Mouse (Mus musculus) MEL (cell line): ENCODE results near the gene Gm26920. TPM values are rescaled to one million over a fixed set of nuclear protein-coding genes. Genes with fewer than 3 reads are reported as not detected.

Experiments
- DNase-seq: peaks from one replicate; pipeline ENCODE4 v3.0.0; 2011; ENCODE audit warnings: low read depth, low spot score
- H3K27ac ChIP-seq: 2 replicates; pipeline ENCODE4 v1.5.1; 2012; ENCODE audit warnings: low read depth, mild to moderate bottlenecking, control low read depth, low read length, moderate library complexity; ENCODE audit not compliant: control insufficient read depth
- H3K27me3 ChIP-seq, 2 experiments: fragments of 150-350 bp in 1 of 2; sonication (generic) in 1 of 2; 2 replicates each; pipeline ENCODE4 v1.6.1; 2012; ENCODE audit warnings: low read length in 2 of 2, mild to moderate bottlenecking in 2 of 2, improper control_type of control experiment in 1 of 2, moderate library complexity in 1 of 2; ENCODE audit not compliant: insufficient read depth in 2 of 2, control insufficient read depth in 1 of 2
- H3K36me3 ChIP-seq, 2 experiments: 2 replicates each; pipeline ENCODE4 v1.6.1; 2012 to 2014; ENCODE audit warnings: low read length in 2 of 2, improper control_type of control experiment in 1 of 2, inconsistent platforms in 1 of 2, mild to moderate bottlenecking in 1 of 2; ENCODE audit not compliant: insufficient read depth in 2 of 2, control insufficient read depth in 1 of 2
- H3K4me1 ChIP-seq, 2 experiments: fragments of 150-350 bp in 1 of 2; sonication (generic) in 1 of 2; 2 replicates each; pipeline ENCODE4 v1.6.1; 2012; ENCODE audit warnings: low read length in 2 of 2, improper control_type of control experiment in 1 of 2, mild to moderate bottlenecking in 1 of 2; ENCODE audit not compliant: insufficient read depth in 2 of 2, control insufficient read depth in 1 of 2
- H3K4me3 ChIP-seq, 2 experiments: fragments of 150-350 bp in 1 of 2; sonication (generic) in 1 of 2; 2 replicates each; pipeline ENCODE4 v1.5.1; 2012; ENCODE audit warnings: low read depth in 2 of 2, low read length in 2 of 2, mild to moderate bottlenecking in 2 of 2, moderate library complexity in 2 of 2, control low read depth in 1 of 2, improper control_type of control experiment in 1 of 2; ENCODE audit not compliant: control insufficient read depth in 1 of 2, insufficient read depth in 1 of 2
- H3K79me2 ChIP-seq: 2 replicates; pipeline ENCODE4 v1.6.1; 2012; ENCODE audit warnings: mild to moderate bottlenecking, low read length, moderate library complexity; ENCODE audit not compliant: control insufficient read depth, poor library complexity, insufficient read depth
- H3K9ac ChIP-seq: 2 replicates; pipeline ENCODE4 v1.6.1; 2012; ENCODE audit warnings: low read depth, mild to moderate bottlenecking, control low read depth, low read length, moderate library complexity; ENCODE audit not compliant: control insufficient read depth, poor library complexity, severe bottlenecking
- H3K9me3 ChIP-seq: fragments of 150-350 bp; sonication (generic); replicated peaks from 2 replicates; pipeline ENCODE4 v1.6.1; 2012; ENCODE audit warnings: mild to moderate bottlenecking, low read length, improper control_type of control experiment, moderate library complexity; ENCODE audit not compliant: insufficient read depth
- BHLHE40 ChIP-seq: IDR thresholded peaks from 2 replicates; pipeline ENCODE4 v1.6.1; 2012; ENCODE audit warnings: low read depth, mild to moderate bottlenecking, inconsistent platforms, low read length, improper control_type of control experiment, borderline replicate concordance
- CHD2 ChIP-seq: IDR thresholded peaks from 2 replicates; pipeline ENCODE4 v1.6.1; 2011; ENCODE audit warnings: low read length, improper control_type of control experiment
- CTCF ChIP-seq, 3 experiments: IDR thresholded peaks in 2 of 3; conservative IDR thresholded peaks in 1 of 3; 2 replicates each; pipeline ENCODE4 v1.5.1; 2011 to 2012; ENCODE audit warnings: low read length in 3 of 3, low read depth in 2 of 3, mild to moderate bottlenecking in 2 of 3, improper control_type of control experiment in 1 of 3, inconsistent platforms in 1 of 3, mixed read lengths in 1 of 3, moderate library complexity in 1 of 3; ENCODE audit not compliant: control insufficient read depth in 1 of 3, insufficient read depth in 1 of 3, poor library complexity in 1 of 3, severe bottlenecking in 1 of 3
- E2F4 ChIP-seq: IDR thresholded peaks from 2 replicates; pipeline ENCODE4 v1.6.1; 2011; ENCODE audit warnings: low read depth, low read length, improper control_type of control experiment, borderline replicate concordance
- ELF1 ChIP-seq: IDR thresholded peaks from 2 replicates; pipeline ENCODE4 v1.6.1; 2014; ENCODE audit warnings: low read depth, mild to moderate bottlenecking, inconsistent platforms, low read length, improper control_type of control experiment, moderate library complexity
- EP300 ChIP-seq, 2 experiments: IDR thresholded peaks; 2 replicates each; pipeline ENCODE4 v1.6.1; 2011; ENCODE audit warnings: improper control_type of control experiment in 2 of 2, low read length in 2 of 2, low read depth in 1 of 2, mild to moderate bottlenecking in 1 of 2
- ETS1 ChIP-seq: IDR thresholded peaks from 2 replicates; pipeline ENCODE4 v1.6.1; 2012; ENCODE audit warnings: low read depth, mild to moderate bottlenecking, inconsistent platforms, low read length, improper control_type of control experiment, moderate library complexity
- GABPA ChIP-seq: IDR thresholded peaks from 2 replicates; pipeline ENCODE4 v1.6.1; 2012; ENCODE audit warnings: low read depth, mild to moderate bottlenecking, inconsistent platforms, low read length, improper control_type of control experiment, moderate library complexity
- GATA1 ChIP-seq: IDR thresholded peaks from 2 replicates; pipeline ENCODE4 v1.6.1; 2011; ENCODE audit warnings: low read depth, low read length, improper control_type of control experiment
- HCFC1 ChIP-seq: IDR thresholded peaks from 2 replicates; pipeline ENCODE4 v1.6.1; 2012; ENCODE audit warnings: low read depth, mild to moderate bottlenecking, inconsistent platforms, low read length, improper control_type of control experiment, moderate library complexity
- JUND ChIP-seq: IDR thresholded peaks from 2 replicates; pipeline ENCODE4 v1.6.1; 2011; ENCODE audit warnings: low read depth, mild to moderate bottlenecking, improper control_type of control experiment, low read length
- KAT2A ChIP-seq: conservative IDR thresholded peaks from 2 replicates; pipeline ENCODE4 v1.6.1; 2012; ENCODE audit warnings: low read depth, low read length, improper control_type of control experiment, inconsistent platforms
- MAFK ChIP-seq: IDR thresholded peaks from 2 replicates; pipeline ENCODE4 v1.6.1; 2011; ENCODE audit warnings: low read depth, mild to moderate bottlenecking, low read length, improper control_type of control experiment, borderline replicate concordance
- MAX ChIP-seq: IDR thresholded peaks from 2 replicates; pipeline ENCODE4 v1.6.1; 2011; ENCODE audit warnings: low read length, improper control_type of control experiment
- MAZ ChIP-seq: IDR thresholded peaks from 2 replicates; pipeline ENCODE4 v1.6.1; 2012; ENCODE audit warnings: low read depth, mild to moderate bottlenecking, inconsistent platforms, low read length, improper control_type of control experiment
- MEF2A ChIP-seq: IDR thresholded peaks from 2 replicates; pipeline ENCODE4 v1.6.1; 2014; ENCODE audit warnings: low read depth, mild to moderate bottlenecking, inconsistent platforms, low read length, improper control_type of control experiment; ENCODE audit not compliant: poor library complexity, insufficient replicate concordance, severe bottlenecking; ENCODE audit errors: extremely low read depth
- MXI1 ChIP-seq: IDR thresholded peaks from 2 replicates; pipeline ENCODE4 v1.6.1; 2011; ENCODE audit warnings: mild to moderate bottlenecking, low read depth, low read length, improper control_type of control experiment
- MYB ChIP-seq: IDR thresholded peaks from 2 replicates; pipeline ENCODE4 v1.6.1; 2011; ENCODE audit warnings: mild to moderate bottlenecking, low read depth, low read length, improper control_type of control experiment
- MYC ChIP-seq: IDR thresholded peaks from 2 replicates; pipeline ENCODE4 v1.6.1; 2011; ENCODE audit warnings: low read depth, mild to moderate bottlenecking, low read length, improper control_type of control experiment, moderate library complexity
- NELFE ChIP-seq: IDR thresholded peaks from 2 replicates; pipeline ENCODE4 v1.6.1; 2011; ENCODE audit warnings: low read depth, low read length, improper control_type of control experiment
- NRF1 ChIP-seq: IDR thresholded peaks from 2 replicates; pipeline ENCODE4 v1.6.1; 2014; ENCODE audit warnings: low read depth, mild to moderate bottlenecking, inconsistent platforms, low read length, improper control_type of control experiment, moderate library complexity; ENCODE audit not compliant: poor library complexity, insufficient read depth, severe bottlenecking
- POLR2A ChIP-seq, 2 experiments: IDR thresholded peaks; 2 replicates each; pipeline ENCODE4 v1.6.1; 2011 to 2012; ENCODE audit warnings: low read length in 2 of 2, mild to moderate bottlenecking in 2 of 2, control low read depth in 1 of 2, improper control_type of control experiment in 1 of 2, low read depth in 1 of 2, moderate library complexity in 1 of 2; ENCODE audit not compliant: control insufficient read depth in 1 of 2, insufficient read depth in 1 of 2, poor library complexity in 1 of 2
- POLR2AphosphoS2 ChIP-seq: IDR thresholded peaks from 2 replicates; pipeline ENCODE4 v1.6.1; 2011; ENCODE audit warnings: low read length, improper control_type of control experiment
- POLR2AphosphoS5 ChIP-seq: IDR thresholded peaks from 2 replicates; pipeline ENCODE4 v1.6.1; 2012; ENCODE audit warnings: low read depth, borderline replicate concordance, mild to moderate bottlenecking, inconsistent platforms, low read length, moderate library complexity, mixed read lengths
- RAD21 ChIP-seq: IDR thresholded peaks from 2 replicates; pipeline ENCODE4 v1.6.1; 2011; ENCODE audit warnings: mild to moderate bottlenecking, low read depth, low read length, improper control_type of control experiment
- RCOR1 ChIP-seq: IDR thresholded peaks from 2 replicates; pipeline ENCODE4 v1.6.1; 2012; ENCODE audit warnings: low read depth, mild to moderate bottlenecking, inconsistent platforms, low read length, improper control_type of control experiment
- SIN3A ChIP-seq: IDR thresholded peaks from 2 replicates; pipeline ENCODE4 v1.6.1; 2012; ENCODE audit warnings: low read length, improper control_type of control experiment, inconsistent platforms
- SMC3 ChIP-seq: IDR thresholded peaks from 2 replicates; pipeline ENCODE4 v1.6.1; 2011; ENCODE audit warnings: low read depth, low read length, improper control_type of control experiment
- TAL1 ChIP-seq: IDR thresholded peaks from 2 replicates; pipeline ENCODE4 v1.6.1; 2012; ENCODE audit warnings: mild to moderate bottlenecking, inconsistent platforms, low read length, moderate library complexity, mixed read lengths
- TBP ChIP-seq: IDR thresholded peaks from 2 replicates; pipeline ENCODE4 v1.8.0; 2011; ENCODE audit warnings: low read depth, low read length, improper control_type of control experiment
- TCF12 ChIP-seq: IDR thresholded peaks from 2 replicates; pipeline ENCODE4 v1.6.1; 2014; ENCODE audit warnings: low read depth, mild to moderate bottlenecking, inconsistent platforms, low read length, improper control_type of control experiment, moderate library complexity
- UBTF ChIP-seq: IDR thresholded peaks from 2 replicates; pipeline ENCODE4 v1.6.1; 2012; ENCODE audit warnings: low read depth, mild to moderate bottlenecking, inconsistent platforms, low read length, improper control_type of control experiment, moderate library complexity, borderline replicate concordance; ENCODE audit not compliant: insufficient read depth
- USF1 ChIP-seq: IDR thresholded peaks from 2 replicates; pipeline ENCODE4 v1.6.1; 2014; ENCODE audit warnings: low read depth, mild to moderate bottlenecking, inconsistent platforms, low read length, improper control_type of control experiment, moderate library complexity
- USF2 ChIP-seq, 2 experiments: IDR thresholded peaks; 2 replicates each; pipeline ENCODE4 v1.6.1; 2011 to 2012; ENCODE audit warnings: improper control_type of control experiment in 2 of 2, low read length in 2 of 2, borderline replicate concordance in 1 of 2, inconsistent platforms in 1 of 2, low read depth in 1 of 2, mild to moderate bottlenecking in 1 of 2; ENCODE audit not compliant: insufficient read depth in 1 of 2
- ZC3H11A ChIP-seq: IDR thresholded peaks from 2 replicates; pipeline ENCODE4 v1.6.1; 2012; ENCODE audit warnings: low read depth, mild to moderate bottlenecking, inconsistent platforms, low read length, improper control_type of control experiment
- ZKSCAN1 ChIP-seq: IDR thresholded peaks from 2 replicates; pipeline ENCODE4 v1.6.1; 2012; ENCODE audit warnings: low read depth, mild to moderate bottlenecking, inconsistent platforms, low read length, improper control_type of control experiment, moderate library complexity
- ZMIZ1 ChIP-seq: IDR thresholded peaks from 2 replicates; pipeline ENCODE4 v1.6.1; 2012; ENCODE audit warnings: low read depth, mild to moderate bottlenecking, inconsistent platforms, low read length, improper control_type of control experiment, moderate library complexity
- ZNF384 ChIP-seq: IDR thresholded peaks from 2 replicates; pipeline ENCODE4 v1.6.1; 2012; ENCODE audit warnings: low read depth, mild to moderate bottlenecking, inconsistent platforms, low read length, improper control_type of control experiment
- polyA plus RNA-seq, 2 experiments: library from polyadenylated mRNA; stranded (reverse) in 1 of 2; unstranded in 1 of 2; fragments of >175 nt in 1 of 2; fragments of >200 nt in 1 of 2; gene quantifications; 2 replicates each; pipeline versions ENCODE4 v1.2.1 to v1.2.4; 2012; ENCODE audit warnings: low replicate concordance in 2 of 2, low read depth in 1 of 2; ENCODE audit not compliant: insufficient read length in 2 of 2, insufficient read depth in 1 of 2, missing spikeins in 1 of 2
- total RNA-seq: library from RNA; depleted of rRNA; stranded (reverse); fragments of 300-350 nt; gene quantifications from 2 replicates; pipeline ENCODE4 v1.2.3, GENCODE M21; 2012

Gm26920 gene
- total and polyA plus RNA-seq, 3 experiments: 0.62 TPM; not detected in 2

DNA sequence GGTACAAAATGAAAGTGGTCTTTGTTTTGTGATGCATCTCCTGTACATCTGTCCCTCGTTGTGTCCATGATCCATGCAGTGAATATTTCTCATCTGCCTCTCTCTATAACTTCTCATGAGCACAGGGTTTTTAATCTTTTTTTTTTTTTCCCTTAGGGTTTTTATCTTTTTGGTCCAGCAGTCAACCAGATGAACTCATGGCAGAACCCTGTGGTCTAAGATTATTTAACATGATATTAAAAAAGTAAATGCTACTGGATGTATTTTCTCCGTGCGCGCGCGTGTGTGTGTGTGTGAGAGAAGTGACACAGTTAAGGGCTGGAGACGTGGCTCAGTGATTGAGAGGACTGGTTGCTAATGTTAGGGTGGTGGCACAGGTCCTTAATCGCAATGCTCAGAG lies 39.7 kb upstream of the Gm26920 start:
- H3K79me2 ChIP-seq: 0 out of 2 replicates have a peak, but pooled peaks cover 2% of the 10 kb centered on the region
- H3K9ac ChIP-seq: no peak overlapping the region
- H3K36me3 ChIP-seq: peaks cover 2 to 11% of the 10 kb centered on the region in 2 experiments; a peak in 3 of 4 replicates
- H3K9me3 ChIP-seq: no peaks in the 10 kb centered on the region
- H3K4me3 ChIP-seq: no peak overlapping the region
- H3K27me3 ChIP-seq: no peaks in the 10 kb centered on the region
- H3K27ac ChIP-seq: no peak overlapping the region
- peak; percentile 27 for DNase-seq
- peaks cover 0 to 6% of the 10 kb centered on the region in 2 experiments; a peak in 1 of 4 replicates for H3K4me1 ChIP-seq
- TF ChIP-seq ZC3H11A (no peak), TAL1 (no peak), SMC3 (no peak), ETS1 (0 out of 2 replicates have a peak, but pooled peaks have one; percentile 21), MYC (no peak), KAT2A (no peak), E2F4 (no peak), GATA1 (peak; percentile 35), ZMIZ1 (no peak), HCFC1 (no peak), NELFE (no peak), ZKSCAN1 (no peak), RAD21 (no peak), MEF2A (no peak), POLR2AphosphoS5 (no peak), ZNF384 (peak; percentile 52; the same call in 1 of the 2 replicates), USF2 (IDR thresholded peaks at IDR 0.05; ENCODE audit: borderline replicate concordance in 1 of 2, insufficient read depth in 1 of 2, low read depth in 1 of 2, low read length in 2 of 2) (no peak), GABPA (no peak), CTCF (IDR thresholded peaks at IDR 0.05 in 2 of 3, conservative IDR thresholded peaks at IDR 0.05 in 1 of 3; ENCODE audit: control insufficient read depth in 1 of 3, insufficient read depth in 1 of 3, low read depth in 2 of 3, low read length in 3 of 3, poor library complexity in 1 of 3, severe bottlenecking in 1 of 3) (no peak), MYB (no peak), BHLHE40 (no peak), MAZ (no peak), TBP (no peak), POLR2A (IDR thresholded peaks at IDR 0.05; ENCODE audit: control insufficient read depth in 1 of 2, insufficient read depth in 1 of 2, low read depth in 1 of 2, low read length in 2 of 2, poor library complexity in 1 of 2) (no peak), SIN3A (peak; percentile 31; the same call in 1 of the 2 replicates), NRF1 (no peak), EP300 (IDR thresholded peaks at IDR 0.05; ENCODE audit: low read depth in 1 of 2, low read length in 2 of 2) (peak; percentile 32 to 35; a peak in 2 of 4 replicates), JUND (no peak), POLR2AphosphoS2 (no peak), MAX (no peak), MAFK (no peak), ELF1 (no peak), UBTF (no peak), TCF12 (peak; percentile 56; the same call in 1 of the 2 replicates), RCOR1 (peak; percentile 55; the same call in 1 of the 2 replicates), CHD2 (no peak), USF1 (no peak), MXI1 (no peak)
